Mouse (Mus musculus) heart, embryonic 10.5 days (tissue): ENCODE measurements around the gene Ypel1. TPM values are rescaled to one million over a fixed set of nuclear protein-coding genes. Genes with fewer than 3 reads are reported as not detected.

Experiments
- DNase-seq: peaks from one replicate; pipeline ENCODE4 v3.0.0-alpha.2; 2017; ENCODE audit warnings: low spot score
- H3K27ac ChIP-seq: fragments of 300-500 bp; sonication (generic); 2 replicates; pipeline ENCODE4 v1.5.1; 2016; ENCODE audit warnings: mild to moderate bottlenecking
- H3K27me3 ChIP-seq: fragments of 300-500 bp; sonication (generic); 2 replicates; pipeline ENCODE4 v1.6.1; 2016; ENCODE audit warnings: mild to moderate bottlenecking; ENCODE audit not compliant: poor library complexity, insufficient read depth, severe bottlenecking
- H3K36me3 ChIP-seq: fragments of 300-500 bp; sonication (generic); 2 replicates; pipeline ENCODE4 v1.6.1; 2016; ENCODE audit warnings: mild to moderate bottlenecking, moderate library complexity
- H3K4me1 ChIP-seq: fragments of 300-500 bp; sonication (generic); 2 replicates; pipeline ENCODE4 v1.6.1; 2016; ENCODE audit warnings: mild to moderate bottlenecking
- H3K4me3 ChIP-seq: fragments of 300-500 bp; sonication (generic); 2 replicates; pipeline ENCODE4 v1.5.1; 2016; ENCODE audit warnings: mild to moderate bottlenecking, moderate library complexity
- H3K9me3 ChIP-seq: fragments of 300-500 bp; sonication (generic); 2 replicates; pipeline ENCODE4 v1.6.1; 2016; ENCODE audit warnings: mild to moderate bottlenecking, moderate library complexity
- WGBS: fragments of 180-500 bp; shearing (Covaris S2); methylation state at CpG from one replicate; pipeline ENCODE4 v1.1.7; 2016; 5-methylcytosine and 5-hydroxymethylcytosine counted together
- polyA plus RNA-seq: library from polyadenylated mRNA; unstranded; fragments of >200 nt; fragmentation: Nextera tagmentation; extraction: Ambion mirVana; gene quantifications from 2 replicates; pipeline ENCODE4 v1.2.1, GENCODE M21; 2016

Ypel1 gene
- 16.6 and 27.6 TPM in 2 replicates for polyA plus RNA-seq

- Histone ChIP-seq H3K4me3 (peak within 1 kb of the TSS; percentile 90), H3K36me3 (peaks cover 3% of the 10 kb centered on the region), H3K27ac (peak within 1 kb of the TSS; percentile 95), H3K4me1 (peaks cover 9% of the 10 kb centered on the region; the same call in 1 of the 2 replicates), H3K27me3 (no peaks in the 10 kb centered on the region), H3K9me3 (no peaks in the 10 kb centered on the region)
- WGBS, result under 1% methylated on average over 76 of the region's 76 CpGs
- peak; percentile 92 for DNase-seq
Observed at GRCm38 (mm10) chr16:17069511-17070443, at the start of gene Ypel1. Ypel1 (plus strand) TSS chr16:17069696.

- no peak for DNase-seq
- H3K36me3 ChIP-seq, result peaks cover 76% of the 10 kb centered on the region
- no peaks in the 10 kb centered on the region for H3K9me3 ChIP-seq
- no peaks in the 10 kb centered on the region for H3K4me1 ChIP-seq
- no peaks in the 10 kb centered on the region for H3K27me3 ChIP-seq
- H3K4me3 ChIP-seq, result no peak overlapping the region
- no peak overlapping the region for H3K27ac ChIP-seq
- 93% methylated on average over 3 of the region's 3 CpGs for WGBS
Observed at GRCm38 (mm10) chr16:17024469-17025148, 44.9 kb upstream of the Ypel1 start.

- Histone ChIP-seq H3K4me3 (no peak overlapping the region), H3K27ac (no peak overlapping the region), H3K36me3 (peaks cover 78% of the 10 kb centered on the region), H3K9me3 (no peaks in the 10 kb centered on the region), H3K4me1 (no peaks in the 10 kb centered on the region), H3K27me3 (no peaks in the 10 kb centered on the region)
- DNase-seq, result no peak
- WGBS, result 90% methylated on average over 4 of the region's 4 CpGs
Observed at GRCm38 (mm10) chr16:17029971-17030695, 39.4 kb upstream of the Ypel1 start.

- H3K36me3 ChIP-seq, result peaks cover 83% of the 10 kb centered on the region
Observed at GRCm38 (mm10) chr16:17033754-17034153, 35.7 kb upstream of the Ypel1 start.

DNA sequence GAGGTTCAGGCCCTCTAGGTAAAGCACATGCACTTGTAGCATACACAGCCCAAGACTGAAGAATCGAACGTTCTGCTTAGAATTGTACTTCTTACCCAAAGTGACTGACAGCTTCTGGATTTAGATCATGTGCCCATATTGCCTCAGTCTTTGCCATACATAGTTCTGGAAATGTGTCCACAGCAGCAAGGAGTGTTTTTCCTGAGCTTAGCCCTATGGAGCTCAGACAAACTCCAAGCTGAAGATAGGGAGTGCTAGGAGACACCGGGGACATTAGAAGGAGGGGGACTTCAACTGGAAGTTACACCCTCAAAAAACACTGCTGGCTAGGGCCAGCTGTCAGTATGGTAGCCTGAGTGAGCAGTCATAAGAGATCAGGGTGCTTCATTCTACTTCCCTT is 28.8 kb upstream of the Ypel1 start:
- peak; percentile 56 for DNase-seq
- H3K4me1 ChIP-seq, result no peaks in the 10 kb centered on the region
- H3K27ac ChIP-seq, result no peak overlapping the region
- H3K36me3 ChIP-seq, result peaks cover 98% of the 10 kb centered on the region
- H3K9me3 ChIP-seq, result no peaks in the 10 kb centered on the region
- 94% methylated on average over 3 of the region's 3 CpGs for WGBS
- no peaks in the 10 kb centered on the region for H3K27me3 ChIP-seq
- H3K4me3 ChIP-seq, result no peak overlapping the region

More at GRCm38 (mm10) chr16:17033754-17034153, 35.7 kb upstream of the Ypel1 start:
- no peak for DNase-seq
- H3K4me1 ChIP-seq, result no peaks in the 10 kb centered on the region
- no peaks in the 10 kb centered on the region for H3K9me3 ChIP-seq
- H3K27ac ChIP-seq, result no peak overlapping the region
- WGBS, result 91% methylated on average over 2 of the region's 2 CpGs
- no peak overlapping the region for H3K4me3 ChIP-seq
- H3K27me3 ChIP-seq, result no peaks in the 10 kb centered on the region

- no peak overlapping the region for H3K27ac ChIP-seq
- DNase-seq, result peak; percentile 9
- no peak overlapping the region for H3K4me3 ChIP-seq
- WGBS, result 78% methylated on average over 1 of the region's 1 CpGs
- H3K9me3 ChIP-seq, result no peaks in the 10 kb centered on the region
- H3K27me3 ChIP-seq, result no peaks in the 10 kb centered on the region
- H3K36me3 ChIP-seq, result peaks cover 97% of the 10 kb centered on the region
- H3K4me1 ChIP-seq, result no peaks in the 10 kb centered on the region
Observed at GRCm38 (mm10) chr16:17041417-17041816, 28.1 kb upstream of the Ypel1 start.

DNA sequence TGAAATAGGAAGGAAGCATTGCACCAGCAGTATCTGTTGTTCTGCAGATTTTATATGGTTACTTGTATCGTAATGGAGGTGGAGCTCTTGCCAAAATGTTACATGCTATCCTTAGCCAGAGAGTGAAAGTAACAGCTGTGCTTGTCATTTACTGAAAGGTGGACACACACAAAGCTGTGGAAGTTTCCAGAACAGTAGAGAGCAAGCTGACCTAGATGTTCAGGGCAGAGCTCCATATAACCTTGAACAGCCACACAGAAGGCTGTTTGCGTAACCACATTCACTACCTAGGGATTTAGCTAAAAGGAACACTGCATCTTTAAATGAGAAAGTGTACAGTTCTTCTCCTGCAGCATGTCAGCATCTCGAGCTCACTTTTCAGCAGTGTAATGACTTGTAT is 25.2 kb upstream of the Ypel1 start:
- DNase-seq, result no peak
- WGBS, result 88% methylated on average over 3 of the region's 3 CpGs
- H3K4me1 ChIP-seq, result no peaks in the 10 kb centered on the region
- H3K27me3 ChIP-seq, result no peaks in the 10 kb centered on the region
- no peak overlapping the region for H3K27ac ChIP-seq
- H3K36me3 ChIP-seq, result peaks cover 92% of the 10 kb centered on the region
- H3K4me3 ChIP-seq, result no peak overlapping the region
- no peaks in the 10 kb centered on the region for H3K9me3 ChIP-seq

DNA sequence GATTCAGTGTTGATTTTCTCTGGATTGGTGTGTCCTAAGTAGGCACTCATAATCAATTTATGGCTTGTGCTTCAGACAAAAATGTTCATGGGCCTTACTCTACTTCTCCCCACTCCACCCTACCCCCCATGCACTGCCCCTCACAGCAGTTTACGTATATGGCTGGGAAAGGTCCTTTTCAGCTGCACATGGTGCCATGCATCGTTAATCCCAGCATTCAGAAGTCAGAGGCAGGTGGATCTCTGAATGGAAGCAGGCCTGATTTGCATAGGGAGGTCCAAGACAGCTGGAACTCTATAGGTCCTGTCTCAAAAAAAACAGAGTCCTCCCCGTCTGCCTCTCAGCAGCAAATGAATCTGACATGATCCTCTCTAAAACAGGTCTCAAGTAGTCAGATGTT is 24.2 kb upstream of the Ypel1 start:
- Histone ChIP-seq H3K4me3 (no peak overlapping the region), H3K4me1 (no peaks in the 10 kb centered on the region), H3K27me3 (no peaks in the 10 kb centered on the region), H3K9me3 (no peaks in the 10 kb centered on the region), H3K27ac (no peak overlapping the region), H3K36me3 (peaks cover 87% of the 10 kb centered on the region)
- no peak for DNase-seq
- 84% methylated on average over 3 of the region's 3 CpGs for WGBS

DNA sequence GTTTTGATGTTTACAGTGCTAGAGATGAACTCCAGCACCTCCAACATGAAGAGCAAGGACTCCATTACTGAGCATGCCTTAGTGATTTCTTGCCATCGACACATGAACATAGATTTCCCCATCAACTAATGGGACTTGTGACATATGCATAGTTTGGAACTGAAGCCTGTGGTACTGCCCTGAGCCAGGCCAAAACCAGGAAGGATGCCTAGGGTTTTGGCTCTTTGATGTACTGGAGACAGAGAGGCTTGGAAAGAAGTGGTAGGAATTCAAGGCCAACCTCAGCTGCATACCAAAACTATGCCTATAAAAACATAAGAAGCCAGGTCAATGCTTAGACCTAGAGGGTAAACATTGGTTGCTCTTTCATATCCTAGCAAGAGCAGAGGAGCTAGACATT is 19.6 kb upstream of the Ypel1 start:
- Histone ChIP-seq H3K27me3 (no peaks in the 10 kb centered on the region), H3K27ac (no peak overlapping the region), H3K36me3 (peaks cover 41% of the 10 kb centered on the region), H3K4me1 (peaks cover 10% of the 10 kb centered on the region), H3K4me3 (no peak overlapping the region), H3K9me3 (no peaks in the 10 kb centered on the region)
- DNase-seq, result no peak
- WGBS, result 93% methylated on average over 1 of the region's 1 CpGs

GRCm38 (mm10) chr16:17052087-17052486 is 17.4 kb upstream of the Ypel1 start:
- Histone ChIP-seq H3K27me3 (no peaks in the 10 kb centered on the region), H3K9me3 (no peaks in the 10 kb centered on the region), H3K4me1 (peaks cover 10% of the 10 kb centered on the region), H3K36me3 (peaks cover 24% of the 10 kb centered on the region), H3K4me3 (no peak overlapping the region), H3K27ac (no peak overlapping the region)
- no peak for DNase-seq
- 61% methylated on average over 7 of the region's 7 CpGs for WGBS

DNA sequence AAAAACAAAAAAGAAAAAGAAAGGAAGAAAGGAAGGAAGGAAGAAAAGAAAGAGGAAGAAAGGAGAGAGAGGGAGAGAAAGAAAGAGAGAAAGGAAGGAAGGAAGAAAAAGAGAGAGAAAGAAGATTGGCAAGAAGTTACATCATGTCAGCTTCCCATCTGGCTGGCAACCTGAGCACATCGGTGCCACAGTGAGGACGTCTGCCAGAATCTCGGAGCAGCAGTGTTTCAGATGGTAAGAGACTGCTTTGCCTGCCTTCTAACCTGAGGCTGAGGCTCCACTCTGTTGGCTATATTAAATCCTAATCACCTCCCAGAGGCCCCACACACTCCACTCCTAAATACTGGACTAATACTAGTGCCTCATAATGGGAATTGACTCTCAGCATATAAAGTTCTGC is 15.6 kb upstream of the Ypel1 start:
- H3K27me3 ChIP-seq, result no peaks in the 10 kb centered on the region
- WGBS, result 82% methylated on average over 3 of the region's 3 CpGs
- H3K4me1 ChIP-seq, result peaks cover 10% of the 10 kb centered on the region
- H3K9me3 ChIP-seq, result no peaks in the 10 kb centered on the region
- DNase-seq, result no peak
- peaks cover 7% of the 10 kb centered on the region for H3K36me3 ChIP-seq
- H3K27ac ChIP-seq, result no peak overlapping the region
- no peak overlapping the region for H3K4me3 ChIP-seq

DNA sequence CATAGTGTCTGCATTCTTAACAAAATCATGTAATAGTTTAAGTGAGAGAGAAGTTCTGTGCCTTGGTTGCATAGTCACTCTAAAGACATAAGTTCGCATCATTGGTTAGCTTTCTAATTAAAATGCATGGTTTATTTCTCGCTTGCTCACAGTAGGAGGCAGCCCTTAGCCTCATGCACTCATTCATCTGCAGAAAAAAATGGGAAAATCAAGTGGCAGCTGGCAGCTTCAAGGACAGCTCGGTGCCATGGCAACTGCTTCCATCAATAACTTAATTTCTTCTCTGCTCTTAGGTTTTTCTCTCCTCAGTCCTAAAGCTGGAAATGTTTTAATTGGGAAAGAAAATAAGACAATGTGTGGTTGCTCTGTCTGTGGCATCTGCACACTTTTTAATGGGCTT is 13.9 kb upstream of the Ypel1 start:
- H3K9me3 ChIP-seq, result no peaks in the 10 kb centered on the region
- no peak overlapping the region for H3K27ac ChIP-seq
- H3K4me1 ChIP-seq, result peaks cover 10% of the 10 kb centered on the region
- WGBS, result 77% methylated on average over 3 of the region's 3 CpGs
- no peaks in the 10 kb centered on the region for H3K27me3 ChIP-seq
- H3K36me3 ChIP-seq, result no peaks in the 10 kb centered on the region
- no peak overlapping the region for H3K4me3 ChIP-seq
- no peak for DNase-seq

- 60% methylated on average over 1 of the region's 1 CpGs for WGBS
- no peaks in the 10 kb centered on the region for H3K4me1 ChIP-seq
- no peaks in the 10 kb centered on the region for H3K9me3 ChIP-seq
- no peaks in the 10 kb centered on the region for H3K36me3 ChIP-seq
- no peak overlapping the region for H3K27ac ChIP-seq
- no peak overlapping the region for H3K4me3 ChIP-seq
- H3K27me3 ChIP-seq, result no peaks in the 10 kb centered on the region
- no peak for DNase-seq
Observed at GRCm38 (mm10) chr16:17062338-17062737, 7.2 kb upstream of the Ypel1 start.
